31 mouse cellular contexts compared by ENCODE assay signal in genomic region chr10:70387729-70388128, GRCm38 (mm10). TPM values are rescaled to one million over a fixed set of nuclear protein-coding genes. Genes with fewer than 3 reads are reported as not detected.
DNase-seq lines count a peak whose midpoint lies in the region; ATAC-seq and TF ChIP-seq lines count a peak whose summit lies in the region.
"Had no signal": no experiment of that assay in that cellular context is flagged by ENCODE, and none has a peak within 500 bp of the region (broad histone marks: within the 10 kb centered on the region; RNA-seq: fewer than 3 reads in every experiment).

No protein-coding gene starts in this region.

- H3K4me2 ChIP-seq in heart, postnatal 0 days (ENCODE audit: low read depth, low read length), result no peak overlapping the region
- no peak overlapping the region for H3K4me2 ChIP-seq in stomach, postnatal 0 days (replicated peaks; ENCODE audit: low read depth)
- H3K4me2 ChIP-seq: embryonic facial prominence, embryonic 15.5 days; forebrain, embryonic 13.5 days; heart, embryonic 11.5 days; hindbrain, embryonic 12.5 days; kidney, embryonic 15.5 days; liver, embryonic 15.5 days; midbrain, embryonic 13.5 days; neural tube, embryonic 15.5 days; stomach, embryonic 15.5 days had no signal

- no peak for TF ChIP-seq POLR2A in testis, adult 2 months (IDR thresholded peaks at IDR 0.05; ENCODE audit: control insufficient read depth, low read depth, low read length)

- no peaks in the 10 kb centered on the region for H3K36me3 ChIP-seq in heart, postnatal 0 days (replicated peaks; ENCODE audit: control insufficient read depth, insufficient read depth, low read length)
- no peaks in the 10 kb centered on the region for H3K36me3 ChIP-seq in testis, adult 2 months (ENCODE audit: control insufficient read depth, insufficient read depth, low read length)
- no peaks in the 10 kb centered on the region for H3K36me3 ChIP-seq in stomach, postnatal 0 days (ENCODE audit: control insufficient read depth, insufficient read depth, low read length)
- H3K36me3 ChIP-seq: embryonic facial prominence, embryonic 10.5 days; embryonic facial prominence, embryonic 15.5 days; hindbrain, embryonic 12.5 days; kidney, embryonic 15.5 days; liver, embryonic 15.5 days; midbrain, embryonic 13.5 days; neural tube, embryonic 15.5 days; stomach, embryonic 15.5 days had no signal

- H3K9ac ChIP-seq in heart, postnatal 0 days (replicated peaks; ENCODE audit: low read depth, low read length), result no peak overlapping the region
- no peak overlapping the region for H3K9ac ChIP-seq in stomach, postnatal 0 days (ENCODE audit: low read length)
- H3K9ac ChIP-seq: embryonic facial prominence, embryonic 15.5 days; forebrain, embryonic 13.5 days; hindbrain, embryonic 12.5 days; kidney, embryonic 15.5 days; liver, embryonic 15.5 days; midbrain, embryonic 13.5 days; neural tube, embryonic 15.5 days; stomach, embryonic 15.5 days had no signal

- no peak for TF ChIP-seq EP300 in heart, postnatal 0 days (IDR thresholded peaks at IDR 0.05; ENCODE audit: low read depth)
- no peak for TF ChIP-seq EP300 in stomach, postnatal 0 days (optimal IDR thresholded peaks at IDR 0.05)

- H3K27ac ChIP-seq in heart, postnatal 0 days (ENCODE audit: low read depth), result no peak overlapping the region
- no peak overlapping the region for H3K27ac ChIP-seq in layer of hippocampus, adult 2 months
- H3K27ac ChIP-seq in testis, adult 2 months (ENCODE audit: control insufficient read depth, insufficient read depth, low read depth, low read length), result no peak overlapping the region
- no peak overlapping the region for H3K27ac ChIP-seq in stomach, postnatal 0 days (replicated peaks)
- H3K27ac ChIP-seq: embryonic facial prominence, embryonic 10.5 days; embryonic facial prominence, embryonic 15.5 days; forebrain, embryonic 13.5 days; hindbrain, embryonic 12.5 days; kidney, embryonic 15.5 days; liver, embryonic 15.5 days; midbrain, embryonic 13.5 days; neural tube, embryonic 15.5 days; stomach, embryonic 15.5 days had no signal

- no peak for ATAC-seq in heart, postnatal 0 days (ENCODE audit: insufficient read depth, low read depth)
- no peak for ATAC-seq in stomach, postnatal 0 days (ENCODE audit: low FRiP score, low TSS enrichment)
- ATAC-seq: forebrain, embryonic 13.5 days; midbrain, embryonic 13.5 days had no signal

- no peaks in the 10 kb centered on the region for H3K4me1 ChIP-seq in heart, postnatal 0 days (ENCODE audit: control insufficient read depth, insufficient read depth)
- H3K4me1 ChIP-seq in testis, adult 2 months (ENCODE audit: control insufficient read depth, insufficient read depth, low read length), result no peaks in the 10 kb centered on the region
- no peaks in the 10 kb centered on the region for H3K4me1 ChIP-seq in stomach, postnatal 0 days (replicated peaks; ENCODE audit: control insufficient read depth, insufficient read depth)
- H3K4me1 ChIP-seq: embryonic facial prominence, embryonic 10.5 days; embryonic facial prominence, embryonic 15.5 days; forebrain, embryonic 13.5 days; hindbrain, embryonic 12.5 days; kidney, embryonic 15.5 days; liver, embryonic 15.5 days; midbrain, embryonic 13.5 days; neural tube, embryonic 15.5 days; stomach, embryonic 15.5 days had no signal

- H3K27me3 ChIP-seq in heart, postnatal 0 days (ENCODE audit: control insufficient read depth, insufficient read depth, low read length), result no peaks in the 10 kb centered on the region
- no peaks in the 10 kb centered on the region for H3K27me3 ChIP-seq in testis, adult 2 months (ENCODE audit: control insufficient read depth, insufficient read depth, low read length)
- H3K27me3 ChIP-seq in stomach, postnatal 0 days (ENCODE audit: control insufficient read depth, insufficient read depth, low read length), result no peaks in the 10 kb centered on the region
- H3K27me3 ChIP-seq: embryonic facial prominence, embryonic 15.5 days; forebrain, embryonic 13.5 days; hindbrain, embryonic 12.5 days; kidney, embryonic 15.5 days; liver, embryonic 15.5 days; midbrain, embryonic 13.5 days; neural tube, embryonic 15.5 days; stomach, embryonic 15.5 days had no signal

- H3K9me3 ChIP-seq in heart, postnatal 0 days (replicated peaks; ENCODE audit: control insufficient read depth, low read length), result peaks cover 4% of the 10 kb centered on the region; the same call in 1 of the 2 replicates
- no peaks in the 10 kb centered on the region for H3K9me3 ChIP-seq in stomach, postnatal 0 days (ENCODE audit: control insufficient read depth, low read length)
- H3K9me3 ChIP-seq: embryonic facial prominence, embryonic 15.5 days; forebrain, embryonic 13.5 days; kidney, embryonic 15.5 days; stomach, embryonic 15.5 days had no signal

- TF ChIP-seq CTCF in heart, postnatal 0 days (IDR thresholded peaks at IDR 0.05; ENCODE audit: low read depth), result 0 out of 2 replicates have a peak, but pooled peaks have one; percentile 8
- TF ChIP-seq CTCF in layer of hippocampus, adult 2 months (conservative IDR thresholded peaks at IDR 0.05), result peak; percentile 50
- TF ChIP-seq CTCF in testis, adult 2 months (IDR thresholded peaks at IDR 0.05; ENCODE audit: control insufficient read depth, insufficient read depth, insufficient replicate concordance, low read depth, low read length), result peak; percentile 66; the same call in 1 of the 2 replicates
- TF ChIP-seq CTCF in stomach, postnatal 0 days (IDR thresholded peaks at IDR 0.05; ENCODE audit: low read depth), result 0 out of 2 replicates have a peak, but pooled peaks have one; percentile 9

- 83% methylated on average over 5 of the region's 5 CpGs for WGBS in heart, postnatal 0 days
- WGBS in stomach, postnatal 0 days, result 89% methylated on average over 5 of the region's 5 CpGs

- H3K4me3 ChIP-seq in heart, postnatal 0 days (ENCODE audit: low read depth, low read length), result no peak overlapping the region
- no peak overlapping the region for H3K4me3 ChIP-seq in layer of hippocampus, adult 2 months
- H3K4me3 ChIP-seq in testis, adult 2 months (ENCODE audit: control insufficient read depth, low read depth, low read length), result no peak overlapping the region
- H3K4me3 ChIP-seq in stomach, postnatal 0 days (ENCODE audit: low read depth, low read length), result no peak overlapping the region
- H3K4me3 ChIP-seq: embryonic facial prominence, embryonic 10.5 days; embryonic facial prominence, embryonic 15.5 days; forebrain, embryonic 13.5 days; hindbrain, embryonic 12.5 days; kidney, embryonic 15.5 days; liver, embryonic 15.5 days; midbrain, embryonic 13.5 days; neural tube, embryonic 15.5 days; stomach, embryonic 15.5 days had no signal

- no peak for DNase-seq in heart, postnatal 0 days (ENCODE audit: low spot score)
- no peak for DNase-seq in heart, postnatal 25 days (ENCODE audit: low spot score)
- no peak for DNase-seq in layer of hippocampus, adult 2 months (ENCODE audit: low spot score in 2 of 2)
- DNase-seq in layer of hippocampus, adult 8-10 months (ENCODE audit: low spot score in 2 of 2), result no peak
- no peak for DNase-seq in testis, postnatal 14 days (ENCODE audit: low spot score)
- DNase-seq in stomach, postnatal 0 days (ENCODE audit: low spot score), result no peak
- no peak for DNase-seq in urinary bladder, postnatal 10 days (ENCODE audit: low spot score)
- DNase-seq: adrenal gland, postnatal 25 days; cerebellum, adult 18-20 months; cerebellum, postnatal 10 days; gastrocnemius, postnatal 10 days; kidney, adult 11 months; kidney, postnatal 36 days; layer of hippocampus, postnatal 36 days; liver; lung, postnatal 36 days; right cerebral cortex, postnatal 25 days; thymus, adult 2 months; thymus, postnatal 36 days had no signal

- intact Hi-C loops in heart, postnatal 25 days (cut with DNase I), result no loop called here

RNA-seq across cellular contexts. Expression of gene Fam13c, which starts 52.6 kb away (rescaled TPM):
- total RNA-seq in heart, postnatal 0 days (2014; rRNA removed; ENCODE audit: low replicate concordance), result 0.19 and 2.2 TPM in 2 replicates
- 7.8 and 8.7 TPM in 2 replicates for polyA plus RNA-seq in heart, postnatal 0 days (2015; fragmentation: Nextera tagmentation; extraction: Ambion mirVana)
- 1 to 10 TPM; 4.9 to 6.3 TPM for total RNA-seq in heart, postnatal 25 days (2021)
- 10 to 100 TPM; 83.7 to 85.8 TPM for total RNA-seq in layer of hippocampus, adult 2 months (2021)
- total RNA-seq in layer of hippocampus, adult 8-10 months (2022), result 10 to 100 TPM; 80.3 to 85.3 (median 82.6) TPM
- 1.9 and 2.2 TPM in 2 replicates for polyA plus RNA-seq in testis, adult 2 months (2012; rRNA removed)
- polyA plus RNA-seq in stomach, postnatal 0 days (2015; fragmentation: Nextera tagmentation; extraction: Ambion mirVana), result 4.9 and 5.4 TPM in 2 replicates
- total RNA-seq: megakaryocyte-erythroid progenitor cell, adult 5-6 weeks had no signal

Comparison
In these comparisons a context has a peak if more than half of its experiments do, and no peak if none do; other contexts are left out.
1. CTCF ChIP-seq: peak in every context shown above with its lines; median percentile 66 in testis, adult 2 months; 50 in layer of hippocampus, adult 2 months; 9 in stomach, postnatal 0 days; 8 in heart, postnatal 0 days.
2. RNA of gene Fam13c, which starts 52.6 kb away (total RNA-seq): 83.7 to 85.8 TPM in layer of hippocampus, adult 2 months and 80.3 to 85.3 TPM in layer of hippocampus, adult 8-10 months; 4.9 to 6.3 TPM in heart, postnatal 25 days and 0.19 to 2.2 TPM in heart, postnatal 0 days; every median in the first group is over 10 times any median in the second.